Mouse (Mus musculus): Measurements from ENCODE around the gene Zcchc18. TPM values are rescaled to one million over a fixed set of nuclear protein-coding genes. Genes with fewer than 3 reads are reported as not detected.
"Not testable (repeated sequence)": the region's sequence is repeated elsewhere in the genome, so short reads cannot be mapped to it uniquely, and the experiment has no call there.

Zcchc18 gene
- polyA plus RNA-seq (2016; fragmentation: Nextera tagmentation; extraction: Ambion mirVana), result 32.5 and 39.2 TPM in 2 replicates

DNA sequence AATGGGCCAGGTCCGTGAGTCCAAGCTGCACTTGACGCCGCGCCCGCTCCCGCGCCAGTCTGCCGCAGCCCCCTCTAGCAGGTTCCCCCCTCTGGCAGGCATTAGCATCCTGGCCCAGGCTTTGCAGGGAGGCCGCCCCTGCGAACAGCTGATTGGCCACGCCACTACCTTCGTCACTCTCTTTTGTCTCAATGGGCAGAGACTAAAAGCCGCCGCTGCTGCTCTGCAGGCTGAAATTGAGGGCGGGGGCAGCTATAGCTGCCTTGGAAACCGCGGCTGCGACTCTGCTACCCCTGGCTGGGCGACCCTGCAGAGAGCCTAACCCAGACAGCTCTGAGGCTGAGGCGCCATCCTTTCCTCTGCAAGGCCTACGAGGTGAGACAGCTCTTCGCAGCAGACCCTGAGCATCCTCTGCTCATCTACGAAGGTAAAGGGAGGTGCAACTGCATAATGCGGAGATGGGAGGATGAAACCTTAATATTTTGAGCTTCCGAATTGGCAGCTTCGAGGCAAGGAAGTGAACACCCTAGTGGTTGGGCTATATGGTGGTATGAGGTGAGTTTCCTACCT, at the start of gene Zcchc18:
Gene Zcchc18, plus strand, starts transcription at position 178 of the 570 bp plus-strand sequence.
- peaks cover 73% of the 10 kb centered on the region for H3K27me3 ChIP-seq (replicated peaks; ENCODE audit: low read depth, poor library complexity, severe bottlenecking)
- WGBS, result 20% methylated on average over 26 of the region's 26 CpGs

DNA sequence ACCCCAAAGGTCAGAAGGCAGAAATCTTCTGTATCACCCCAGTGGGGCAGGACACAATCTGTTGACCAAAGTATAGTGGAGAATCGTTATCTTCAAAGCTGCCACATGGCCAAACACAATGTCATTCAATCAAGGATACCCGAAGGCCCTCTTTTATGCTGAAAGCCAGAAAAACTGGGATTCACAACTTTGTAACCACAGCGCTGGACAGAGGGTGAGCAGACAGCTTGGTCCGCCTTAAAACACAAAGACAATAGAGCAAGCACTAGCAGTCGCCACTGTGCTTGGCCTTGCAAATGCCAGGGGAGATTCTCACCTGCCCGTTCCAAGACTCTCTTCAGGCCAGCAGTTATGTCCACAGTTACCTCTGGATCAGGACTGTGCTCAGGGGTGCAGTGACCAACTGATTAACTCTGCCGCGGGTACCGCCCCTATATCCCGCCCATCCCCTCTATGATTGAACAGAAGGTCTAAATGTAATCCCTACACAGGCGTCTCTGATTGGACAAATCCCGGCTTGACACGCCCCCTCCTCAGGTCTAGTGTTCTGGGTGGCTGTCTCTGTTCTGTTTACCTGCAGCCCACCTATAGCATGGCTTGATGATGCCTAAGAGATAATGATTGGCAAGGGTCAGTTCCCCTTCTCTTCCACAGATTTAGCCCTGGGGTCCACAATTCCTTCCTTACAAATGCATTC, 35.2 kb upstream of the Zcchc18 start:
- DNase-seq (ENCODE audit: low spot score), result peak; percentile 76
- H3K9me3 ChIP-seq; H3K27me3 ChIP-seq (replicated peaks; ENCODE audit: low read depth, poor library complexity, severe bottlenecking); H3K4me1 ChIP-seq; H3K36me3 ChIP-seq (replicated peaks); H3K27ac ChIP-seq (replicated peaks): not testable (repeated sequence)
- peak overlapping the region; percentile 53 for H3K4me3 ChIP-seq
- WGBS, result 30% methylated on average over 13 of the region's 13 CpGs

More for the DNA sequence above, at the start of gene Zcchc18:
- DNase-seq (ENCODE audit: low spot score), result peak; percentile 89
- Histone ChIP-seq H3K36me3 (replicated peaks) (no peaks in the 10 kb centered on the region), H3K9me3 (no peaks in the 10 kb centered on the region), H3K27ac (replicated peaks) (peak within 1 kb of the TSS; percentile 74), H3K4me1 (peaks cover 14% of the 10 kb centered on the region), H3K4me3 (peak within 1 kb of the TSS; percentile 57)

DNA sequence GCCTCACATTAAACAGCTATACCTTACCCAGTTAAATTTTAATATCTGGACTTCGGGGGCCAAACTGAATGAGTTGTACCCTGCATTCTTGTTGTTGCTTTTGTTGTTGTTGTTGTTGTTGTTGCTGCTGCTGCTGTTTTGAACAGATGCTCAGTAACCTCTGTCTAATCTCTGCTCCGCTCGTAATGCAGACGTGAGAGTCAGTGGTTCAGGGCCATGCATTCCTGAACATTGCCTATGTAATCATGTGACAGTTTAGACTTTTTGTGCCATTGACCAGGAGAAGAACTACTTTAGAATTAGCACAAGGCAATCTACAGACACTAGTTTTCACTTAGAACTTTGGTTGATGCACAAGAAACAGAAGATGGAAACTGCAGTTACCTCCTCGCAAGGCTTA, 34.7 kb upstream of the Zcchc18 start:
- peak overlapping the region; percentile 53 for H3K4me3 ChIP-seq
- WGBS, result 61% methylated on average over 5 of the region's 5 CpGs
- not testable (repeated sequence) for H3K36me3 ChIP-seq (replicated peaks)

DNA sequence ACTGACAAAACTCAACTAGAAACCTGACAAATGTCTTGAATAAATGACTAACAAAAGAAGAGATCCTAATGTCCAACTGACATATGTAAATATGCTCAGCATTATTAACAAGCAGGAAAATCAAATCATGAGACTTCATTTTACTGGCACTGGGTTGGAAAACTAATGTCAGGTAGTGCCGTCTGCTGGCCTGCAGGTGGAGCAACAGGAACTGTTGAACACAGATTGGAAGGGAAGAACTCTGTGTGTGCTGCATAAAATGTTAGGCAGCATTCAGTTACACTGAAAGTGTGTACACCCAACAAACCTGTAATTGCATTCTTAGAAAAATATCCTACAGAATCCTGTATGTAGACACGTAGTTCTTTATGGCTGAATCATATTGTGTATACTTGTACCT, 33.3 kb upstream of the Zcchc18 start:
- 33% methylated on average over 2 of the region's 2 CpGs for WGBS
- DNase-seq (ENCODE audit: low spot score), result no peak

More for the DNA sequence above, 34.7 kb upstream of the Zcchc18 start:
- not testable (repeated sequence) for H3K9me3 ChIP-seq; DNase-seq (ENCODE audit: low spot score); H3K27ac ChIP-seq (replicated peaks); H3K27me3 ChIP-seq (replicated peaks; ENCODE audit: low read depth, poor library complexity, severe bottlenecking); H3K4me1 ChIP-seq

DNA sequence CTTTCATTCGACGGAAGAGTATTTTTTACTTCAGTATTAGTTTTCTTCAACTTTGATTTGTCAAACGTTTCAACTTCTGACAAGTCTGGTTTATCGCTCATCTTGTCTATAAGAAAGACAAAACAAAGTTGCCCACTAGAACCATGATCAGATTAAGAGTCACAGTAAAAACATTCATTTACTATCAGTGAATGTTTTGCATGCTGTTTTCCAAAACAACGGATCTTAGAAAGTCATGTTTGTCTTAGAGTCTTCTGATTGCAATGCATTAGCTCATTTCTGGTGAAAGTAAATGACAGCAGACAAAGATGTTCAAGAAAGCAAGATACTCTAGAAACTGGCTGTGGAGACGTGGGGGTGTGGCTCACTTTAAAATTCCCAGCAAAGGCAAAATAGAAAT, 17.6 kb upstream of the Zcchc18 start, which contains the start of gene Tmsb15b2:
Gene Tmsb15b2, minus strand, starts transcription at position 101 of the 400 bp plus-strand sequence.
- not testable (repeated sequence) for H3K27ac ChIP-seq (replicated peaks); DNase-seq (ENCODE audit: low spot score); H3K27me3 ChIP-seq (replicated peaks; ENCODE audit: low read depth, poor library complexity, severe bottlenecking); H3K4me1 ChIP-seq; H3K36me3 ChIP-seq (replicated peaks); H3K9me3 ChIP-seq
- WGBS, result 88% methylated on average over 6 of the region's 6 CpGs
- H3K4me3 ChIP-seq, result peak within 1 kb of the TSS; percentile 58

More for the DNA sequence above, 33.3 kb upstream of the Zcchc18 start:
- Histone ChIP-seq H3K4me3 (no peak overlapping the region), H3K27ac (replicated peaks) (no peak overlapping the region), H3K27me3 (replicated peaks; ENCODE audit: low read depth, poor library complexity, severe bottlenecking) (no peaks in the 10 kb centered on the region), H3K36me3 (replicated peaks) (no peaks in the 10 kb centered on the region), H3K9me3 (no peaks in the 10 kb centered on the region), H3K4me1 (no peaks in the 10 kb centered on the region)

DNA sequence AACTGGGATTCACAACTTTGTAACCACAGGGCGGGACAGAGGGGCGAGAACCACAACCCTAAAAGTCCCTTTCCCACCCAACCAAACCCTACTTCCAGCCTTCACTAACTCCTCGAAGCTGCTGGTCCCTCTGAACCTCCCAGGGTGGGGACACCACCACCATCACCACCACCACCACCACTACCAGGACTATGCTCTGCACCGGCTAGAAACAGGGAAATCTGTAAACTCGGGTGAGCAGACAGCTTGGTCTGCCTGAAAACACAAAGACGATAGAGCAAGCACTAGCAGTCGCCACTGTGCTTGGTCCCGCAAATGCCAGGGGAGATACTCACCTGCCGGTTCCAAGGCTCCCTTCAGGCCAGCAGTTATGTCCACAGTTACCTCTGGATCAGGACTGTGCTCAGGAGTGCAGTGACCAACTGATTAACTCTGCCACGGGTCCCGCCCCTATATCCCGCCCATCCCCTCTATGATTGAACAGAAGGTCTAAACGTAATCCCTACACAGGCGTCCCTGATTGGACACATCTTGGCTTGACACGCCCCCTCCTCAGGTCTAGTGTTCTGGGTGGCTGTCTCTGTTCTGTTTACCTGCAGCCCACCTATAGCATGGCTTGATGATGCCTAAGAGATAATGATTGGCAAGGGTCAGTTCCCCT, 16.4 kb upstream of the Zcchc18 start, which contains the start of the genes Tmsb15l and Tmsb15b1:
Gene Tmsb15l, minus strand, starts transcription at position 446 of the 661 bp plus-strand sequence.
Gene Tmsb15b1, minus strand, starts transcription at position 451 of the 661 bp plus-strand sequence.
- no peaks in the 10 kb centered on the region for H3K9me3 ChIP-seq
- WGBS, result 21% methylated on average over 15 of the region's 15 CpGs
- H3K4me1 ChIP-seq, result no peaks in the 10 kb centered on the region
- no peak within 1 kb of the TSS for H3K27ac ChIP-seq (replicated peaks)
- no peaks in the 10 kb centered on the region for H3K27me3 ChIP-seq (replicated peaks; ENCODE audit: low read depth, poor library complexity, severe bottlenecking)
- no peaks in the 10 kb centered on the region for H3K36me3 ChIP-seq (replicated peaks)
- peak within 1 kb of the TSS; percentile 58 for H3K4me3 ChIP-seq
- peak; percentile 81 for DNase-seq (ENCODE audit: low spot score)

DNA sequence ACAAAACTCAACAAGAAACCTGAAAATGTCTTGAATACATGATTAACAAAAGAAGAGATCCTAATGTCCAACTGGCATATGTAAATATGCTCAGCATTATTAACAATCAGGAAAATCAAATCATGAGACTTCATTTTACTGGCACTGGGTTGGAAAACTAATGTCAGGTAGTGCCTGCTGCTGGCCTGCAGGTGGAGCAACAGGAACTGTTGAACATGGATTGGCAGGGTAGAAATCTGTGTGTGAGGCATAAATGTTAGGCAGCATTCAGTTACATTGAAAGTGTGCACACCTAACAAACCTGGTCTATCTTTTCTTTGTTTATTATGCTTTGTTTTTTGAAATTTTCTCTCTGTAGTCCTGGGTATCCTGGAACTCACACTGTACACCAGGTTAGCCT, 14.3 kb upstream of the Zcchc18 start:
- no peaks in the 10 kb centered on the region for H3K27me3 ChIP-seq (replicated peaks; ENCODE audit: low read depth, poor library complexity, severe bottlenecking)
- no peak overlapping the region for H3K4me3 ChIP-seq
- H3K4me1 ChIP-seq, result no peaks in the 10 kb centered on the region
- no peak overlapping the region for H3K27ac ChIP-seq (replicated peaks)
- no peak for DNase-seq (ENCODE audit: low spot score)
- no peaks in the 10 kb centered on the region for H3K36me3 ChIP-seq (replicated peaks)
- no peaks in the 10 kb centered on the region for H3K9me3 ChIP-seq

DNA sequence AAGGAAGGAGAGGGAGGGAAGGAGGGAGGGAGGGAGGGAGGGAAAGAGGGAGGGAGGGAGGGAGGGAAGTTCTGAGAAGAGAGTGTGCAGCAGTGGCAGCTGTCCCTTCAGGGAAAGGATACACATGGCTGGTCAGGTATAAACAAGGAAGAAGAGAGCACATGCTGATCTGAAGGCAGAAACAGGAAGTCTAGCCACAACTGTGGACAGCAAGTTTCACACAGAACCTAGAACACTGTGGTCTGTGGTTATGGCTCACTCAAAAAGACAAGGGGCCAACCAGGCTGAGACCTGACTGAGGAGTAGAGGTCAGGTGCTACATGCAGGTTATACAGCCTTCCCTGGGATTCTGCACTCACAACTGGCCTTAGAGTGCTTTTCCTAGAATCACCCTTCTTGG, 6.9 kb upstream of the Zcchc18 start:
- Histone ChIP-seq H3K9me3 (no peaks in the 10 kb centered on the region), H3K4me3 (no peak overlapping the region), H3K36me3 (replicated peaks) (no peaks in the 10 kb centered on the region)

DNA sequence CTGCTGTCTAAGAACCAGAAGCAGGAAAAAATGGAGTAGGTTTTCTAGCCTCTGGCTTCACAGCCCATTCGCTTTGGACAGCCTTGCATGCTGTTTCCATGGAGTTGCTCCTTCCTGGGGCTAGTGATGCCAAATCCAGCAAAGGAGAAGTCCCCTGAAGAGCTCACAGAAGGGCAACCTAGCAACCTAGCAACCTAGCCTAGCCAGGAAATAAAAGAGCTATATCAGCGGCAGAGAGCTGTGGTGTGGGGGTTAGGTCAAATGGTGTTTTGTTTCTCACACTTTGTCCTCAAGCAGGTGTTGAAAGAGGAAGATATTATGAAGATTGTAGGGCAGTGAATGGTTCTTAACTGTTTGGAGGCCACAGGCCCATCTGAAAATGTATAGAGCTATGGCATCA, 1.7 kb upstream of the Zcchc18 start:
- 61% methylated on average over 2 of the region's 2 CpGs for WGBS
- no peak overlapping the region for H3K27ac ChIP-seq (replicated peaks)
- no peaks in the 10 kb centered on the region for H3K9me3 ChIP-seq
- H3K4me1 ChIP-seq, result peaks cover 14% of the 10 kb centered on the region
- H3K27me3 ChIP-seq (replicated peaks; ENCODE audit: low read depth, poor library complexity, severe bottlenecking), result peaks cover 68% of the 10 kb centered on the region
- no peak for DNase-seq (ENCODE audit: low spot score)
- H3K4me3 ChIP-seq, result no peak overlapping the region
- H3K36me3 ChIP-seq (replicated peaks), result no peaks in the 10 kb centered on the region

More for the DNA sequence above, 6.9 kb upstream of the Zcchc18 start:
- DNase-seq (ENCODE audit: low spot score), result no peak
- H3K4me1 ChIP-seq, result no peaks in the 10 kb centered on the region
- H3K27ac ChIP-seq (replicated peaks), result no peak overlapping the region
- H3K27me3 ChIP-seq (replicated peaks; ENCODE audit: low read depth, poor library complexity, severe bottlenecking), result peaks cover 16% of the 10 kb centered on the region

DNA sequence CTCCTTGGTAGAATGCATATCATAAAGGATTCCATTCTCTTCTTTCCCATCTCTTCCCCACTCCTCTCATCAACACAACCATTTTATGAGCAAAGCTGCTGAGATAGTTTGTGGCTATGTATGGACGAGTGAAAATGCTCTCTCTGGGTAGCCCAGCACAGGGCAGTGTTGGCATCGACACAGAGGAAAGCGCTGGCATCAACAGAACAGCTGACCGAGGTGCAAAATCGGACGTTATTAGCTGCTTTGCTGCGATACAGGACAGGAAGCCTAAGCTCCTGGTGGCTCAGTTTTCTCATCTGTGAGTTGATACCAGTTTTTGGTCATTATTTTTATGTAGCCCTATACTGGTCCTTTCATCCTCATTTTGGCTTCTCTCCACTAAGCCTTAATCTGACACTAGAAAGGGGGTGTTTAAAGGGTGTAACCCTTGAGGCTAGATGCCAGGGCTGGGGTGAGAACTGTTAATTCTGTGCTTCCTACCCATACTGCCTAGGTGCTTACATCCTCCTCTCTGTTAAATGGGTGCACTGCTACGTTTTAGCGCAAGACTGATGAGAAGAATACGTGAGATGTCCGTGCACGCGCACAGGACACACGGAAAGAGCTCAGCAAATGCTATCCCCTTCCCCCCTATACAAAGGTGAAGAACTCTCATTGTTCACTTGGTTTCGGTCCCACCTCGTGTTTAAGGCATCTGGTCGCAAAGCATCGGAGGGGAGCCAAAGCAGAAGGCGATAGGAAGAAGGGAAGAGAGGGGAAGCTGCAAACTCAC, 577 bp upstream of the Zcchc18 start:
- no peak for DNase-seq (ENCODE audit: low spot score)
- Histone ChIP-seq H3K4me3 (peak overlapping the region; percentile 57), H3K36me3 (replicated peaks) (no peaks in the 10 kb centered on the region), H3K27ac (replicated peaks) (peak overlapping the region; percentile 74), H3K27me3 (replicated peaks; ENCODE audit: low read depth, poor library complexity, severe bottlenecking) (peaks cover 78% of the 10 kb centered on the region), H3K4me1 (peaks cover 14% of the 10 kb centered on the region), H3K9me3 (no peaks in the 10 kb centered on the region)
- 19% methylated on average over 19 of the region's 19 CpGs for WGBS

DNA sequence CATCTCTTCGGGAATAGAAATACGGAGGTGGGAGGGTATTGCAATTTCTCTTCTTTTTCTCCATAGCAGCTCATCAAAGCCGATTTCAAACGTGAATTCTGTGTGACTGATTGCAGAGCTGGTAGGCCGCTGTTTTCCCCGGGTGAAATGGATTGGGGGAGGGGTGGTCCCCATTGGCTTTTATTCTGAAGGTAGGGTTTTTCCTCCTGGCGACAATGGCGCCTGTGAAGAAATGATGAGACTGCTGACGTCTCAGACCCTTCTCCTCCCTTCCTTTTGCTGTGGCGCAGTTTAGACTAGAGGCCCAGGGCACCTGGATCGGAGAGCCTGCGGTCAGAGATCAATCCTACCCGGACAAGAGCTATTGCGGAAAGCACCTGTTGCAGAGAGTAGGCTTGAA, 686 bp downstream of the Zcchc18 start:
- peak overlapping the region; percentile 74; the same call in 1 of the 2 replicates for H3K27ac ChIP-seq (replicated peaks)
- H3K36me3 ChIP-seq (replicated peaks), result no peaks in the 10 kb centered on the region
- DNase-seq (ENCODE audit: low spot score), result peak; percentile 16
- WGBS, result 28% methylated on average over 14 of the region's 14 CpGs
- H3K4me1 ChIP-seq, result peaks cover 14% of the 10 kb centered on the region
- no peaks in the 10 kb centered on the region for H3K9me3 ChIP-seq
- peaks cover 72% of the 10 kb centered on the region for H3K27me3 ChIP-seq (replicated peaks; ENCODE audit: low read depth, poor library complexity, severe bottlenecking)
- peak overlapping the region; percentile 57 for H3K4me3 ChIP-seq

DNA sequence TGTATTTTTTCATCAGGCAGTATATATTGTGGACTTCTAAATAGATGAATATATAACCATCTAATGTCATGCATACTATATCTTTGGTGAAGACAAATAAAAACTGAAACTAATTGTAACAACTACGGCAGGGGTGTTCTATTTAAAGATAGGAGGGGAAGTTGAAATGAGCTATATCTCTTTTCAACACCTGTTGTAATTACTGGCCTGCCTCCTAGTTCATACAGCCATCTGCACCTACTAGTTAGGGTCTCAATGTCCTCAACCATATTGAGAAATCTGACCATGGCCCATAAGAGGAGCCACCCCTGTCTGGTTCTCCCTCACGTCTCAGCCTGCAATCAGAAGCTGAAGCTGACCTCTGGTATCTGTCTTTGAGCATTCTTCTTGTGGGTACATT, 3.3 kb downstream of the Zcchc18 start:
- Histone ChIP-seq H3K4me3 (no peak overlapping the region), H3K9me3 (no peaks in the 10 kb centered on the region), H3K27ac (replicated peaks) (no peak overlapping the region), H3K4me1 (peaks cover 14% of the 10 kb centered on the region), H3K36me3 (replicated peaks) (peaks cover under 1% of the 10 kb centered on the region), H3K27me3 (replicated peaks; ENCODE audit: low read depth, poor library complexity, severe bottlenecking) (peaks cover 60% of the 10 kb centered on the region)
- no peak for DNase-seq (ENCODE audit: low spot score)
- 83% methylated on average over 2 of the region's 2 CpGs for WGBS
